Mouse (Mus musculus): Measurements from ENCODE around the gene Xcl1. TPM values are rescaled to one million over a fixed set of nuclear protein-coding genes. Genes with fewer than 3 reads are reported as not detected.

Gene Xcl1
- total and polyA plus RNA-seq, 3 experiments = not detected

GRCm38 (mm10) chr1:164905047-164905446 is 30.3 kb downstream of the Xcl1 start:
- no peaks in the 10 kb centered on the region for H3K36me3 ChIP-seq (ENCODE audit: control insufficient read depth in 1 of 2, insufficient read depth in 2 of 2, low read length in 2 of 2)
- H3K79me2 ChIP-seq (ENCODE audit: control insufficient read depth, insufficient read depth, low read length, poor library complexity) = no peaks in the 10 kb centered on the region
- H3K27ac ChIP-seq (ENCODE audit: control insufficient read depth, low read depth, low read length) = no peak overlapping the region
- H3K4me3 ChIP-seq (ENCODE audit: control insufficient read depth in 1 of 2, insufficient read depth in 1 of 2, low read depth in 2 of 2, low read length in 2 of 2) = no peak overlapping the region
- peak; percentile 48 for TF ChIP-seq RAD21 (IDR thresholded peaks at IDR 0.05; ENCODE audit: low read depth, low read length)
- no peak for TF ChIP-seq NRF1 (IDR thresholded peaks at IDR 0.05; ENCODE audit: insufficient read depth, low read depth, low read length, poor library complexity, severe bottlenecking)
- peak; percentile 24 to 64 (median 37); a peak in 5 of 6 replicates for TF ChIP-seq CTCF (IDR thresholded peaks at IDR 0.05 in 2 of 3, conservative IDR thresholded peaks at IDR 0.05 in 1 of 3; ENCODE audit: control insufficient read depth in 1 of 3, insufficient read depth in 1 of 3, low read depth in 2 of 3, low read length in 3 of 3, poor library complexity in 1 of 3, severe bottlenecking in 1 of 3)
- peak; percentile 38 for TF ChIP-seq SMC3 (IDR thresholded peaks at IDR 0.05; ENCODE audit: low read depth, low read length)
- H3K9me3 ChIP-seq (replicated peaks; ENCODE audit: insufficient read depth, low read length) = no peaks in the 10 kb centered on the region
- peak; percentile 6 for DNase-seq (ENCODE audit: low read depth, low spot score)
- no peaks in the 10 kb centered on the region; a peak in 2 of 4 replicates for H3K27me3 ChIP-seq (ENCODE audit: control insufficient read depth in 1 of 2, insufficient read depth in 2 of 2, low read length in 2 of 2)
- H3K9ac ChIP-seq (ENCODE audit: control insufficient read depth, low read depth, low read length, poor library complexity, severe bottlenecking) = no peak overlapping the region
- no peaks in the 10 kb centered on the region for H3K4me1 ChIP-seq (ENCODE audit: control insufficient read depth in 1 of 2, insufficient read depth in 2 of 2, low read length in 2 of 2)

GRCm38 (mm10) chr1:164900696-164901095 is 34.6 kb downstream of the Xcl1 start:
- Histone ChIP-seq H3K79me2 (ENCODE audit: control insufficient read depth, insufficient read depth, low read length, poor library complexity) (no peaks in the 10 kb centered on the region), H3K4me3 (ENCODE audit: control insufficient read depth in 1 of 2, insufficient read depth in 1 of 2, low read depth in 2 of 2, low read length in 2 of 2) (no peak overlapping the region), H3K27me3 (ENCODE audit: control insufficient read depth in 1 of 2, insufficient read depth in 2 of 2, low read length in 2 of 2) (no peaks in the 10 kb centered on the region; a peak in 2 of 4 replicates), H3K36me3 (ENCODE audit: control insufficient read depth in 1 of 2, insufficient read depth in 2 of 2, low read length in 2 of 2) (peaks cover 0 to 3% of the 10 kb centered on the region in 2 experiments; a peak in 2 of 4 replicates), H3K27ac (ENCODE audit: control insufficient read depth, low read depth, low read length) (no peak overlapping the region), H3K9me3 (replicated peaks; ENCODE audit: insufficient read depth, low read length) (no peaks in the 10 kb centered on the region), H3K9ac (ENCODE audit: control insufficient read depth, low read depth, low read length, poor library complexity, severe bottlenecking) (no peak overlapping the region), H3K4me1 (ENCODE audit: control insufficient read depth in 1 of 2, insufficient read depth in 2 of 2, low read length in 2 of 2) (0 out of 4 replicates have a peak, but pooled peaks cover 0 to 2% of the 10 kb centered on the region in 2 experiments)
- TF ChIP-seq EP300 (IDR thresholded peaks at IDR 0.05; ENCODE audit: low read depth in 1 of 2, low read length in 2 of 2) (no peak), ETS1 (IDR thresholded peaks at IDR 0.05; ENCODE audit: low read depth, low read length) (no peak), MXI1 (IDR thresholded peaks at IDR 0.05; ENCODE audit: low read depth, low read length) (no peak), MYB (IDR thresholded peaks at IDR 0.05; ENCODE audit: low read depth, low read length) (no peak), ZKSCAN1 (IDR thresholded peaks at IDR 0.05; ENCODE audit: low read depth, low read length) (no peak), JUND (IDR thresholded peaks at IDR 0.05; ENCODE audit: low read depth, low read length) (no peak), TAL1 (IDR thresholded peaks at IDR 0.05; ENCODE audit: low read length) (no peak)
- DNase-seq (ENCODE audit: low read depth, low spot score) = no peak

GRCm38 (mm10) chr1:164900226-164900625 is 35.1 kb downstream of the Xcl1 start:
- 0 out of 4 replicates have a peak, but pooled peaks cover 0 to 2% of the 10 kb centered on the region in 2 experiments for H3K4me1 ChIP-seq (ENCODE audit: control insufficient read depth in 1 of 2, insufficient read depth in 2 of 2, low read length in 2 of 2)
- H3K27me3 ChIP-seq (ENCODE audit: control insufficient read depth in 1 of 2, insufficient read depth in 2 of 2, low read length in 2 of 2) = no peaks in the 10 kb centered on the region; a peak in 2 of 4 replicates
- TF ChIP-seq MYB (IDR thresholded peaks at IDR 0.05; ENCODE audit: low read depth, low read length) (no peak), MAX (IDR thresholded peaks at IDR 0.05; ENCODE audit: low read length) (no peak), MAFK (IDR thresholded peaks at IDR 0.05; ENCODE audit: borderline replicate concordance, low read depth, low read length) (no peak), POLR2AphosphoS2 (IDR thresholded peaks at IDR 0.05; ENCODE audit: low read length) (no peak), TCF12 (IDR thresholded peaks at IDR 0.05; ENCODE audit: low read depth, low read length) (no peak), POLR2AphosphoS5 (IDR thresholded peaks at IDR 0.05; ENCODE audit: borderline replicate concordance, low read depth, low read length) (no peak), BHLHE40 (IDR thresholded peaks at IDR 0.05; ENCODE audit: borderline replicate concordance, low read depth, low read length) (no peak), CTCF (IDR thresholded peaks at IDR 0.05 in 2 of 3, conservative IDR thresholded peaks at IDR 0.05 in 1 of 3; ENCODE audit: control insufficient read depth in 1 of 3, insufficient read depth in 1 of 3, low read depth in 2 of 3, low read length in 3 of 3, poor library complexity in 1 of 3, severe bottlenecking in 1 of 3) (no peak)
- no peak for DNase-seq (ENCODE audit: low read depth, low spot score)
- H3K9me3 ChIP-seq (replicated peaks; ENCODE audit: insufficient read depth, low read length) = no peaks in the 10 kb centered on the region
- no peak overlapping the region for H3K4me3 ChIP-seq (ENCODE audit: control insufficient read depth in 1 of 2, insufficient read depth in 1 of 2, low read depth in 2 of 2, low read length in 2 of 2)
- no peak overlapping the region for H3K27ac ChIP-seq (ENCODE audit: control insufficient read depth, low read depth, low read length)
- H3K9ac ChIP-seq (ENCODE audit: control insufficient read depth, low read depth, low read length, poor library complexity, severe bottlenecking) = no peak overlapping the region
- no peaks in the 10 kb centered on the region for H3K79me2 ChIP-seq (ENCODE audit: control insufficient read depth, insufficient read depth, low read length, poor library complexity)
- H3K36me3 ChIP-seq (ENCODE audit: control insufficient read depth in 1 of 2, insufficient read depth in 2 of 2, low read length in 2 of 2) = peaks cover 0 to 3% of the 10 kb centered on the region in 2 experiments; a peak in 2 of 4 replicates

All from MEL (cell line).